Mouse (Mus musculus) C2C12 (cell line): Measurements from ENCODE around the gene Epb41l1.

ENCODE experiments used
- CEBPB ChIP-seq: IDR thresholded peaks from one replicate; pipeline ENCODE4 v1.6.1; 2011; ENCODE audit warnings: low read depth, mild to moderate bottlenecking, control low read depth, moderate library complexity
- CTCF ChIP-seq: IDR thresholded peaks from one replicate; pipeline ENCODE4 v1.5.1; 2011; ENCODE audit not compliant: control insufficient read depth, insufficient read depth, insufficient read length
- FOSL1 ChIP-seq: IDR thresholded peaks from one replicate; pipeline ENCODE4 v1.8.0; 2011; ENCODE audit warnings: mild to moderate bottlenecking, low read length; ENCODE audit not compliant: poor library complexity, insufficient read depth, severe bottlenecking
- MYOD1 ChIP-seq: IDR thresholded peaks from one replicate; pipeline ENCODE4 v1.6.1; 2011; ENCODE audit warnings: low read depth; ENCODE audit not compliant: control insufficient read depth, insufficient read length
- MYOG ChIP-seq: IDR thresholded peaks from one replicate; pipeline ENCODE4 v1.6.1; 2011; ENCODE audit not compliant: control insufficient read depth, insufficient read length; ENCODE audit errors: extremely low read depth
- USF1 ChIP-seq: IDR thresholded peaks from one replicate; pipeline ENCODE4 v1.6.1; 2011; ENCODE audit warnings: low read depth, mild to moderate bottlenecking, control low read depth, moderate library complexity

DNA sequence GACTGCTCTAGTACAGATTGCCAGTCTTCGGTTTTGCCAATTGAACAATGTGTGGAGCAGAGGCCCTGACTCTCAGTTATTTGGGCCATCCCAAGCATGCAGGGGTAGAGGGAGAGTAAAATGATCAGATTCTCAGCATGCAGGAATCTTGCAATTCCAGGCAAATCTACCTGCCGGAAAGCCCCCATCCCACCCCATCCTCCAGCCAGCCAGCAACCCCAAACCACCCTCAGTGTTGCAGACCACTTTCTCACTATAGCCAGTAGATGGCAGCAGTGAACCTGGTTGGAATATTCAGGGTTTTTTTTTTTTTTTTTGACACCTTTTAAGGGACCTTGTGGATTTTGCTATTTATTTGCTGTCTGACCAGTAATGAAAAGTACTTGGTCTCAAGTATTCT is 109.0 kb downstream of the Epb41l1 start:
- peak; percentile 36 for TF ChIP-seq CTCF
- TF ChIP-seq USF1: no peak
- no peak for TF ChIP-seq CEBPB
- TF ChIP-seq MYOD1: no peak
- no peak for TF ChIP-seq MYOG
- no peak for TF ChIP-seq FOSL1
